Mouse (Mus musculus): ENCODE data around the gene N4bp3. TPM values are rescaled to one million over a fixed set of nuclear protein-coding genes. Genes with fewer than 3 reads are reported as not detected.
"Not testable (repeated sequence)": the region's sequence is repeated elsewhere in the genome, so short reads cannot be mapped to it uniquely, and the experiment has no call there.

The N4bp3 gene
- polyA plus RNA-seq, 1 experiment, result 5.3 TPM

DNA sequence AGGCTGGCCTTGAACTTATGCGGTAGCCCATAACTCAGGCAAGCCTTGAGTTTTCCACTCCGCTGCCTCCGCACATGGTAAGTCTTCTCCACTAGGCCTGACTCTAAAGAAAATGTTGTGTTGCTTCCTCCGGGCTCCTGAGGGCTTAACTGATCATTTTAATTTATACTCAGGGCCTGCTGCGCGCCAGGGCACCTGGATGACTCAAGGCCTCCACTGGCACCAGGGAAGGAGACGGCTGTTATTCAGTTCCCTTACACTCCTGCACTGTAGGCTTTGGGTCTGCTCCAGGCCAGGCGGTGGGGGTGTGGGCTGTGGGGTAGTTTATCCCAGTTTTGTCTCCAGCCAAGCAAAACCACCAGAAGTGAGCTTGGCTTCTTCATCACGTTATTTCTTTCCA, 22.6 kb upstream of the N4bp3 start:
- Histone ChIP-seq H3K79me2 (ENCODE audit: control insufficient read depth, insufficient read depth) (no peaks in the 10 kb centered on the region), H3K4me3 (ENCODE audit: insufficient read depth, poor library complexity, severe bottlenecking) (no peak overlapping the region)

DNA sequence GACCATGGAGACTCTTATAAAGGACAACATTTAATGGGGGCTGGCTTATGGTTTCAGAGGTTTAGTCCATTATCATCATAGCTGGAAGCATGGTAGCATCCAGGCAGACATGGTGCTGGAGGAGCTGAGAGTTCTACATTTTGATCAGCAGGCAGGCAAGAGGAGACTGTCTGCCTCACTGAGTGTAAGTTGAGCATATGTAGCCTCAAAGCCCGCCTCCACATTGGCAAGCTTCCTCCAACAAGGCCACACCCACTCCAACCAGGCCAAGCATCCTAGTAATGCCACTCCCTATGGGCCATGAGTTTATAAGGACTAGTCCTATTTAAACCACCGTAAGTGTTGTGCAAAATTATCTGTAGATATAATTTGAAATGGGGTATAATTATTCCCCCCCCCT, 20.7 kb upstream of the N4bp3 start:
- no peaks in the 10 kb centered on the region for H3K79me3 ChIP-seq (ENCODE audit: low read depth)
- no peaks in the 10 kb centered on the region for H3K27me3 ChIP-seq (ENCODE audit: control insufficient read depth, insufficient read depth, insufficient read length)
- no peak overlapping the region for H3ac ChIP-seq (ENCODE audit: control insufficient read depth, insufficient read length, low read depth)
- no peaks in the 10 kb centered on the region for H3K36me3 ChIP-seq (ENCODE audit: control insufficient read depth, insufficient read depth)
- H3K79me2 ChIP-seq (ENCODE audit: control insufficient read depth, insufficient read depth), result no peaks in the 10 kb centered on the region
- no peak overlapping the region for H3K4me3 ChIP-seq (ENCODE audit: insufficient read depth, poor library complexity, severe bottlenecking)
- TF ChIP-seq CTCF (IDR thresholded peaks at IDR 0.05; ENCODE audit: control insufficient read depth, insufficient read depth, insufficient read length) (no peak), FOSL1 (IDR thresholded peaks at IDR 0.05; ENCODE audit: insufficient read depth, low read length, poor library complexity, severe bottlenecking) (no peak), MAX (IDR thresholded peaks at IDR 0.05) (no peak), MYOD1 (IDR thresholded peaks at IDR 0.05; ENCODE audit: control insufficient read depth, insufficient read length, low read depth) (no peak), MYOG (IDR thresholded peaks at IDR 0.05; ENCODE audit: control insufficient read depth, extremely low read depth, insufficient read length) (no peak), USF1 (IDR thresholded peaks at IDR 0.05; ENCODE audit: low read depth) (no peak), CEBPB (IDR thresholded peaks at IDR 0.05; ENCODE audit: low read depth) (no peak)

More for the DNA sequence above, 22.6 kb upstream of the N4bp3 start:
- H3ac ChIP-seq (ENCODE audit: control insufficient read depth, insufficient read length, low read depth), result no peak overlapping the region
- TF ChIP-seq USF1 (IDR thresholded peaks at IDR 0.05; ENCODE audit: low read depth), result no peak
- TF ChIP-seq MYOG (IDR thresholded peaks at IDR 0.05; ENCODE audit: control insufficient read depth, extremely low read depth, insufficient read length), result no peak
- TF ChIP-seq CEBPB (IDR thresholded peaks at IDR 0.05; ENCODE audit: low read depth), result no peak
- TF ChIP-seq MYOD1 (IDR thresholded peaks at IDR 0.05; ENCODE audit: control insufficient read depth, insufficient read length, low read depth), result no peak
- no peak for TF ChIP-seq FOSL1 (IDR thresholded peaks at IDR 0.05; ENCODE audit: insufficient read depth, low read length, poor library complexity, severe bottlenecking)
- no peak for TF ChIP-seq MAX (IDR thresholded peaks at IDR 0.05)
- no peak for TF ChIP-seq CTCF (IDR thresholded peaks at IDR 0.05; ENCODE audit: control insufficient read depth, insufficient read depth, insufficient read length)
- no peaks in the 10 kb centered on the region for H3K27me3 ChIP-seq (ENCODE audit: control insufficient read depth, insufficient read depth, insufficient read length)
- no peaks in the 10 kb centered on the region for H3K36me3 ChIP-seq (ENCODE audit: control insufficient read depth, insufficient read depth)
- no peaks in the 10 kb centered on the region for H3K79me3 ChIP-seq (ENCODE audit: low read depth)

DNA sequence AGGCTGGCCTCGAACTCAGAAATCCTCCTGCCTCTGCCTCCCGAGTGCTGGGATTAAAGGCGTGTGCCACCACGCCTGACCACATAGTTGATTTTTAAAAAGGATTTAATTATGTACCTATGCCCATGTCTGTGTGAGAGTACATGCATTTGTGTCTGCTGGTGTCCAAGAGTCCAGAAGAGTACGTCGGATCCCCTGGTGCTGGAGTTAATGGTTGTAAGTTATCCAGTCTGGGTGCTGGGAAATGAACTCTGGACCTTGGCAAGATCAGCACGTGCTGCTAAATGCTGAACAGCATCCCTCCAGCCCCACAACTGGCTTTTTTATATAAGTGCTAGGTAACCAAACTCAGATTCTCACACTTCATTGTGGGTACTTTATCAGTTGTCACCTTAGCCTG, 20.2 kb upstream of the N4bp3 start:
- no peak overlapping the region for H3ac ChIP-seq (ENCODE audit: control insufficient read depth, insufficient read length, low read depth)
- no peaks in the 10 kb centered on the region for H3K79me3 ChIP-seq (ENCODE audit: low read depth)
- no peak for TF ChIP-seq MYOG (IDR thresholded peaks at IDR 0.05; ENCODE audit: control insufficient read depth, extremely low read depth, insufficient read length)
- TF ChIP-seq CEBPB (IDR thresholded peaks at IDR 0.05; ENCODE audit: low read depth), result no peak
- no peak for TF ChIP-seq USF1 (IDR thresholded peaks at IDR 0.05; ENCODE audit: low read depth)
- no peak for TF ChIP-seq MYOD1 (IDR thresholded peaks at IDR 0.05; ENCODE audit: control insufficient read depth, insufficient read length, low read depth)
- no peak for TF ChIP-seq CTCF (IDR thresholded peaks at IDR 0.05; ENCODE audit: control insufficient read depth, insufficient read depth, insufficient read length)
- no peak for TF ChIP-seq MAX (IDR thresholded peaks at IDR 0.05)
- TF ChIP-seq FOSL1 (IDR thresholded peaks at IDR 0.05; ENCODE audit: insufficient read depth, low read length, poor library complexity, severe bottlenecking), result no peak
- H3K36me3 ChIP-seq (ENCODE audit: control insufficient read depth, insufficient read depth), result no peaks in the 10 kb centered on the region
- H3K79me2 ChIP-seq (ENCODE audit: control insufficient read depth, insufficient read depth), result no peaks in the 10 kb centered on the region
- H3K27me3 ChIP-seq (ENCODE audit: control insufficient read depth, insufficient read depth, insufficient read length), result no peaks in the 10 kb centered on the region
- H3K4me3 ChIP-seq (ENCODE audit: insufficient read depth, poor library complexity, severe bottlenecking), result no peak overlapping the region

GRCm38 (mm10) chr11:51664747-51665146, 14.1 kb upstream of the N4bp3 start:
- H3K27me3 ChIP-seq (ENCODE audit: control insufficient read depth, insufficient read depth, insufficient read length); H3ac ChIP-seq (ENCODE audit: control insufficient read depth, insufficient read length, low read depth); H3K4me3 ChIP-seq (ENCODE audit: insufficient read depth, poor library complexity, severe bottlenecking); H3K79me3 ChIP-seq (ENCODE audit: low read depth); H3K79me2 ChIP-seq (ENCODE audit: control insufficient read depth, insufficient read depth); H3K36me3 ChIP-seq (ENCODE audit: control insufficient read depth, insufficient read depth): not testable (repeated sequence)

- Histone ChIP-seq H3K79me2 (ENCODE audit: control insufficient read depth, insufficient read depth) (no peaks in the 10 kb centered on the region), H3K4me3 (ENCODE audit: insufficient read depth, poor library complexity, severe bottlenecking) (no peak overlapping the region), H3ac (ENCODE audit: control insufficient read depth, insufficient read length, low read depth) (no peak overlapping the region), H3K27me3 (ENCODE audit: control insufficient read depth, insufficient read depth, insufficient read length) (no peaks in the 10 kb centered on the region), H3K36me3 (ENCODE audit: control insufficient read depth, insufficient read depth) (no peaks in the 10 kb centered on the region), H3K79me3 (ENCODE audit: low read depth) (no peaks in the 10 kb centered on the region)
- TF ChIP-seq MAX (IDR thresholded peaks at IDR 0.05) (no peak), FOSL1 (IDR thresholded peaks at IDR 0.05; ENCODE audit: insufficient read depth, low read length, poor library complexity, severe bottlenecking) (no peak), MYOD1 (IDR thresholded peaks at IDR 0.05; ENCODE audit: control insufficient read depth, insufficient read length, low read depth) (no peak), CEBPB (IDR thresholded peaks at IDR 0.05; ENCODE audit: low read depth) (no peak), CTCF (IDR thresholded peaks at IDR 0.05; ENCODE audit: control insufficient read depth, insufficient read depth, insufficient read length) (no peak), USF1 (IDR thresholded peaks at IDR 0.05; ENCODE audit: low read depth) (no peak), MYOG (IDR thresholded peaks at IDR 0.05; ENCODE audit: control insufficient read depth, extremely low read depth, insufficient read length) (no peak)
These were observed 12.0 kb upstream of the N4bp3 start for GRCm38 (mm10) chr11:51662632-51663031.

- H3K27me3 ChIP-seq (ENCODE audit: control insufficient read depth, insufficient read depth, insufficient read length), result no peaks in the 10 kb centered on the region
- H3ac ChIP-seq (ENCODE audit: control insufficient read depth, insufficient read length, low read depth), result no peak overlapping the region
- no peaks in the 10 kb centered on the region for H3K79me2 ChIP-seq (ENCODE audit: control insufficient read depth, insufficient read depth)
- no peak overlapping the region for H3K4me3 ChIP-seq (ENCODE audit: insufficient read depth, poor library complexity, severe bottlenecking)
- TF ChIP-seq CTCF (IDR thresholded peaks at IDR 0.05; ENCODE audit: control insufficient read depth, insufficient read depth, insufficient read length), result no peak
- no peak for TF ChIP-seq FOSL1 (IDR thresholded peaks at IDR 0.05; ENCODE audit: insufficient read depth, low read length, poor library complexity, severe bottlenecking)
- no peak for TF ChIP-seq USF1 (IDR thresholded peaks at IDR 0.05; ENCODE audit: low read depth)
- TF ChIP-seq MAX (IDR thresholded peaks at IDR 0.05), result no peak
- TF ChIP-seq MYOG (IDR thresholded peaks at IDR 0.05; ENCODE audit: control insufficient read depth, extremely low read depth, insufficient read length), result no peak
- no peak for TF ChIP-seq MYOD1 (IDR thresholded peaks at IDR 0.05; ENCODE audit: control insufficient read depth, insufficient read length, low read depth)
- no peak for TF ChIP-seq CEBPB (IDR thresholded peaks at IDR 0.05; ENCODE audit: low read depth)
- H3K36me3 ChIP-seq (ENCODE audit: control insufficient read depth, insufficient read depth), result no peaks in the 10 kb centered on the region
- no peaks in the 10 kb centered on the region for H3K79me3 ChIP-seq (ENCODE audit: low read depth)
These were observed 11.3 kb upstream of the N4bp3 start for GRCm38 (mm10) chr11:51661867-51662365.

All from C2C12 (cell line).